Mouse (Mus musculus) ovary, adult 18-20 months (tissue): ENCODE measurements around the gene Rnf130.

Experiments
- DNase-seq: peaks from one replicate; pipeline ENCODE4 v3.0.0; 2022; ENCODE audit warnings: low spot score, mixed read lengths

Gene Rnf130

GRCm38 (mm10) chr11:50138206-50138822, 113.2 kb downstream of the Rnf130 start:
- DNase-seq: no peak

GRCm38 (mm10) chr11:50139571-50139970, 114.4 kb downstream of the Rnf130 start:
- DNase-seq: no peak

GRCm38 (mm10) chr11:50145529-50145928, 120.4 kb downstream of the Rnf130 start:
- DNase-seq: no peak

GRCm38 (mm10) chr11:50146121-50146520, 121.0 kb downstream of the Rnf130 start:
- DNase-seq: no peak

GRCm38 (mm10) chr11:50147267-50147957, 122.3 kb downstream of the Rnf130 start:
- DNase-seq: peak; percentile 67

GRCm38 (mm10) chr11:50147958-50148476, 122.9 kb downstream of the Rnf130 start:
- DNase-seq: no peak

- DNase-seq: no peak
Observed at GRCm38 (mm10) chr11:50149200-50149599, 124.1 kb downstream of the Rnf130 start.

GRCm38 (mm10) chr11:50149603-50150150, 124.5 kb downstream of the Rnf130 start:
- no peak for DNase-seq

GRCm38 (mm10) chr11:50151374-50151773, 126.2 kb downstream of the Rnf130 start:
- no peak for DNase-seq

GRCm38 (mm10) chr11:50154166-50154565, 129.0 kb downstream of the Rnf130 start:
- DNase-seq: no peak
